Mouse (Mus musculus) small intestine, adult 2 months (tissue): ENCODE results near the gene Mmp8.

Experiments
- CTCF ChIP-seq: fragments of 200-500 bp; IDR thresholded peaks from 2 replicates; pipeline ENCODE4 v1.5.1; 2012; ENCODE audit warnings: low read depth, mild to moderate bottlenecking, control low read depth, inconsistent platforms, low read length, moderate library complexity, mixed read lengths; ENCODE audit not compliant: insufficient replicate concordance, insufficient read length; ENCODE audit errors: extremely low read depth
- POLR2A ChIP-seq: fragments of 200-500 bp; IDR thresholded peaks from 2 replicates; pipeline ENCODE4 v1.6.1; 2012; ENCODE audit warnings: low read depth, mild to moderate bottlenecking, control low read depth, inconsistent platforms, low read length, moderate library complexity

DNA sequence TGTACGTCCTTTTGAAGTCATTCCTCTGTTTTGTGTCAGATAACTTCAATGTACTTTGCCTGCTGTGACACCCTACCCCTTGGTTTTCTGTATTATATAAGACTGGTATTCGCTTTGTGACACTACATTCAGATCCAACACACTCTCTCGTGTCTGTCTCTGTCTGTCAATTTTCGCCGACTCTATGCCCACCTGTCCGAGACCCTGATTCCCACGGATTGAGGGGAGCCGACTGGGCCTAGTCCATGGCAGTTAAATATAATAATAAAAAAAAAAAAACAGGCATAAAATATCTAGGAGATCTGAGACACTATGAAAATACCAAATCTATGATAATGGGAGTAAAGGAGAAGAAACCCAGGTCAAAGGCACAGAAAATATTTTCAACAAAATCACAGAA, 31.8 kb downstream of the Mmp8 start:
- TF ChIP-seq POLR2A (no peak), CTCF (no peak)
